In the genomic region with DNA sequence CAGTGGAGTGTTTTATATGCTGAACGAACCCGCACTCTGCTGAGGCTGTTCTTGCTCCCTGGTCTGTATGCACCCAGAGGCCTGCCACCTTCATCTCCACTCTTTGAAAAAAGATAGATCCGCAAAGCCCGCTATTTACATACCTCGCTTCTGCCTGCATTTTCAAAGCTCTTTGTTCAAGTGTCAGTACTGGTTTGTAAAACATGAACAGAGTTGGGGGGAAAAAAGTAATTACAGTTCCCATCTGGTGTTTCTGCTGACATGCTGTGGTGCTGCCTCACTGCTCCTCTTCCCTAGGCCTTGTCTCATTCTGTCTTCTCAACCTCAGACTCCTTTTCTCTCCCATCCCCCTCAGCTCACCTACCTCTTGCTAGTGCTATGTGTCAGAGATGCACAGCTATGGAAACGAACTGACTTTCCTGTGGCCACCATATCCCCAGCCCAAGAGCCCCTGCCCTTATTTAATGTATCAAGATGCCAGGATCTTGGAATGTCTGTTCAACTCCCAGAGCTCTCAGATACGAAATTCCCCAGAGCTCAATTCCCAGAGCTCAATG, we compare ENCODE assay signal across 16 mouse cellular contexts.
DNase-seq lines count a peak whose midpoint lies in the region; ATAC-seq and TF ChIP-seq lines count a peak whose summit lies in the region.
"Had no signal": no experiment of that assay in that cellular context is flagged by ENCODE, and none has a peak within 500 bp of the region (broad histone marks: within the 10 kb centered on the region; RNA-seq: fewer than 3 reads in every experiment).

No protein-coding gene starts in this region.

- 56% methylated on average over 7 of the region's 7 CpGs for WGBS in midbrain, embryonic 13.5 days
- WGBS in midbrain, embryonic 16.5 days = 47% methylated on average over 7 of the region's 7 CpGs
- 72% methylated on average over 7 of the region's 7 CpGs for WGBS in hindbrain, embryonic 12.5 days
- WGBS in midbrain, embryonic 15.5 days = 52% methylated on average over 7 of the region's 7 CpGs

- no peak overlapping the region for H3K4me2 ChIP-seq in midbrain, embryonic 13.5 days (replicated peaks)
- H3K4me2 ChIP-seq in midbrain, embryonic 16.5 days (ENCODE audit: low read length) = no peak overlapping the region
- no peak overlapping the region for H3K4me2 ChIP-seq in hindbrain, embryonic 12.5 days (replicated peaks)
- no peak overlapping the region for H3K4me2 ChIP-seq in midbrain, embryonic 15.5 days
- H3K4me2 ChIP-seq: kidney, embryonic 15.5 days; liver, embryonic 12.5 days; lung, embryonic 14.5 days had no signal

- no peaks in the 10 kb centered on the region for H3K27me3 ChIP-seq in midbrain, embryonic 13.5 days
- H3K27me3 ChIP-seq in midbrain, embryonic 16.5 days (ENCODE audit: control insufficient read depth, insufficient read depth, low read depth, low read length) = no peaks in the 10 kb centered on the region
- no peaks in the 10 kb centered on the region for H3K27me3 ChIP-seq in hindbrain, embryonic 12.5 days
- no peaks in the 10 kb centered on the region for H3K27me3 ChIP-seq in midbrain, embryonic 15.5 days (replicated peaks)
- H3K27me3 ChIP-seq: kidney, embryonic 15.5 days; liver, embryonic 12.5 days had no signal

- DNase-seq in gastrocnemius, adult 2 months = no peak
- no peak for DNase-seq in thymus, postnatal 25 days
- no peak for DNase-seq in frontal cortex, postnatal 10 days (ENCODE audit: low spot score in 2 of 2)
- DNase-seq: adrenal gland, postnatal 36 days; cerebellum, postnatal 25 days; gastrocnemius, postnatal 36 days; heart, postnatal 10 days; lung, embryonic 14.5 days; right cerebral cortex, adult 18-20 months had no signal

- intact Hi-C loops in gastrocnemius, adult 2 months (cut with DNase I) = no loop called here

- ATAC-seq in midbrain, embryonic 13.5 days = peak; percentile 10; the same call in 1 of the 2 replicates
- no peak for ATAC-seq in midbrain, embryonic 16.5 days
- no peak; the same call in 1 of the 2 replicates for ATAC-seq in hindbrain, embryonic 12.5 days (ENCODE audit: low FRiP score)
- ATAC-seq in midbrain, embryonic 15.5 days (replicated peaks) = no peak
- ATAC-seq: intestine, embryonic 16.5 days; liver, embryonic 12.5 days had no signal

- H3K9ac ChIP-seq in midbrain, embryonic 13.5 days (replicated peaks) = no peak overlapping the region
- no peak overlapping the region for H3K9ac ChIP-seq in midbrain, embryonic 16.5 days (ENCODE audit: low read depth, low read length)
- no peak overlapping the region for H3K9ac ChIP-seq in hindbrain, embryonic 12.5 days
- H3K9ac ChIP-seq in midbrain, embryonic 15.5 days = no peak overlapping the region
- H3K9ac ChIP-seq: kidney, embryonic 15.5 days; liver, embryonic 12.5 days; lung, embryonic 14.5 days had no signal

- H3K9me3 ChIP-seq in midbrain, embryonic 13.5 days = no peaks in the 10 kb centered on the region
- no peaks in the 10 kb centered on the region for H3K9me3 ChIP-seq in midbrain, embryonic 16.5 days (replicated peaks; ENCODE audit: control insufficient read depth, low read length, poor library complexity, severe bottlenecking)
- H3K9me3 ChIP-seq in hindbrain, embryonic 12.5 days (replicated peaks) = no peaks in the 10 kb centered on the region
- H3K9me3 ChIP-seq in midbrain, embryonic 15.5 days = no peaks in the 10 kb centered on the region
- H3K9me3 ChIP-seq: kidney, embryonic 15.5 days; liver, embryonic 12.5 days had no signal

- peaks cover 20% of the 10 kb centered on the region for H3K4me1 ChIP-seq in midbrain, embryonic 13.5 days (replicated peaks)
- H3K4me1 ChIP-seq in midbrain, embryonic 16.5 days (ENCODE audit: control insufficient read depth, insufficient read depth, low read length) = peaks cover 8% of the 10 kb centered on the region; the same call in 1 of the 2 replicates
- peaks cover 4% of the 10 kb centered on the region; the same call in 1 of the 2 replicates for H3K4me1 ChIP-seq in hindbrain, embryonic 12.5 days
- peaks cover 13% of the 10 kb centered on the region for H3K4me1 ChIP-seq in midbrain, embryonic 15.5 days
- H3K4me1 ChIP-seq: liver, embryonic 12.5 days had no signal

- no peaks in the 10 kb centered on the region for H3K36me3 ChIP-seq in midbrain, embryonic 13.5 days
- H3K36me3 ChIP-seq in midbrain, embryonic 16.5 days (ENCODE audit: control insufficient read depth, insufficient read depth, low read length) = no peaks in the 10 kb centered on the region
- H3K36me3 ChIP-seq in hindbrain, embryonic 12.5 days = no peaks in the 10 kb centered on the region
- H3K36me3 ChIP-seq in midbrain, embryonic 15.5 days (replicated peaks) = no peaks in the 10 kb centered on the region
- H3K36me3 ChIP-seq: kidney, embryonic 15.5 days; liver, embryonic 12.5 days had no signal

- no peak for TF ChIP-seq CTCF in gastrocnemius, adult 2 months (IDR thresholded peaks at IDR 0.05)

- peak overlapping the region; percentile 55 for H3K27ac ChIP-seq in midbrain, embryonic 13.5 days
- H3K27ac ChIP-seq in midbrain, embryonic 16.5 days (ENCODE audit: low read length) = no peak overlapping the region
- peak overlapping the region; percentile 60 for H3K27ac ChIP-seq in hindbrain, embryonic 12.5 days
- 0 out of 2 replicates have a peak overlapping the region, but pooled peaks have one; percentile 7 for H3K27ac ChIP-seq in midbrain, embryonic 15.5 days
- H3K27ac ChIP-seq in gastrocnemius, adult 2 months = no peak overlapping the region
- H3K27ac ChIP-seq: kidney, embryonic 15.5 days; liver, embryonic 12.5 days had no signal

- H3K4me3 ChIP-seq in midbrain, embryonic 13.5 days (replicated peaks) = no peak overlapping the region
- no peak overlapping the region for H3K4me3 ChIP-seq in midbrain, embryonic 16.5 days (ENCODE audit: low read depth, low read length)
- H3K4me3 ChIP-seq in hindbrain, embryonic 12.5 days = no peak overlapping the region
- no peak overlapping the region for H3K4me3 ChIP-seq in midbrain, embryonic 15.5 days
- H3K4me3 ChIP-seq in gastrocnemius, adult 2 months = no peak overlapping the region
- H3K4me3 ChIP-seq: kidney, embryonic 15.5 days; liver, embryonic 12.5 days had no signal

Comparison
In these comparisons a context has a peak if more than half of its experiments do, and no peak if none do; other contexts are left out.
1. H3K27ac ChIP-seq: peak in midbrain, embryonic 13.5 days (single experiment), hindbrain, embryonic 12.5 days (single experiment) and midbrain, embryonic 15.5 days (single experiment); none in midbrain, embryonic 16.5 days (single experiment) and gastrocnemius, adult 2 months (single experiment).